Mouse (Mus musculus): ENCODE data around the gene Hoxd4.

The Hoxd4 gene

DNA sequence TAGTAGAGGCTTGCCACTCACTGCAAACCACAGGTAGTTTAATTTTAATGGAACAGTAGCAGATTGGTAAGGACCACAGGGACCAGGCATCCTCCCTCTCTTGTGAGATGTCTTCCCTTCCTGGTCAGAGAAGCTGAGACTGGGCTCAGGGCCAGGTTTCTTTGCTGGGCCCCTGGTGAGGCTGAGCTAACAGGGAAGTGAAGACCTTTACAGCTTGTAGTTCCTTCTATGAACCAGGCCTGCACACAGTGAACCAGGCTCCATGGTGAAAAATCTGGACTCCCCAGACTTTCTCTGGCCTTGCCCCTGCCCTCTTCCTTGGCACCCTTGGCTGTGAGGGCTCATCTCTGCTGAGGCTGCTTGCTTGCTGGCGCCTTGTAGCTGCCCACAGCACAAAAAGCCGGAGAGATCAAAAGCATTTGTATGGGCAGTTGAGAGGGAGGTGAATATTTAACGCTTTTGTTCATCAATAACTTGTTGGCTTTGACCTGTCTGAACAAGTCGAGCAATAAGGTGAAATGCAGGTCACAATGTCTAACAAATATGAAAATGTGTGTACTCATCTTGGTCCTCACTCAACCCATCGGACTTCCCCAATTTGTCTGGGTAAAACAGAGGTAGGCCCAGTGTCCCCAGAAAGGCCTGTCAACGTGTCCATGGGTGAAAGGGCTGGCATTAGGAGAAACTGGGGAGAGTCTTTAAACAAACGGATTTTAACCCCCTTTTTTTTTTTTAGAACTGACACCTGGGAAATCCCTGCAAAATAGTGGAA, 12.7 kb downstream of the Hoxd4 start:
- in situ Hi-C loops (cut with MboI, MseI): no loop called here

DNA sequence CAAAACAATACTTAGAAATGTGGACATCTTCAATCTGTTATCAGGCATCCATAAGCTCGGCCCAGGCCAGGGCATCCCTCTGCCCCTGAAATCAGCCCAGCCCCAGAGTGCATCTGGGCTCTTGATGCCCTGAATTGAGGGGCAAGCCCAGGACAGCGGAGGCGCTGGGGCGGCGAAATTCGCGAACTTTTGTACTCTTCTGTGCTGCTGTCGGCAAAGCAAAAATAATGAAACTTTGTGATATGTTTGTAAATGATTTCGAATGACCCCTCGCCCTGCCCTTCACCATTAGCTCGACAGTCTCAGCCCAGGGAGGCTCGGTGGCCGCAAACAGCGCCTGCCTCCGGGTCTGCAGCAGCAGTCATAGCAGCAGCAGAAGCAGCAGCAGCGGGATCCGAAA, 13.4 kb downstream of the Hoxd4 start:
- in situ Hi-C loops (cut with MboI, MseI): no loop called here

DNA sequence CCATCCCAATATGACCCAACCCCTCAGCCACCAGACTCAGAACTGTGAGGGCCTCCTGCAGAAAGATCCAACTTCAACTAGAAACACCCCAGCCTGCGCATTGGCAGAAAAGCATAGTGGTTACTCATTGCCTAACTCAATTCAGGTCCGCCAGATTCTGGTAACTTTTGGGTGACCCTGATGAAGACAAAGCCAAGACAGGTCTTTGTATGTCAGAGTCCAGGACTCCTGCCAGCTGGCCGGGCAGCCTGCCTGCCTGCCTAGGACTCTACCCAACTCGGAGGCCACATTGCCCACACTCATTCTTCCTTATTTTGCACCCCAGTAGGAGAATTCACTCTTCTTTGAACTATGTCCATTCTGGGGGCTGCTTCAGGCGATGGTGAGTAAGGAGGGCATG, 14.8 kb downstream of the Hoxd4 start, which contains the start of gene Gm28230:
TSS of gene Gm28230 (plus strand) at position 178 of the 400 bp plus-strand sequence.
- in situ Hi-C loops (cut with MboI, MseI): no loop called here

DNA sequence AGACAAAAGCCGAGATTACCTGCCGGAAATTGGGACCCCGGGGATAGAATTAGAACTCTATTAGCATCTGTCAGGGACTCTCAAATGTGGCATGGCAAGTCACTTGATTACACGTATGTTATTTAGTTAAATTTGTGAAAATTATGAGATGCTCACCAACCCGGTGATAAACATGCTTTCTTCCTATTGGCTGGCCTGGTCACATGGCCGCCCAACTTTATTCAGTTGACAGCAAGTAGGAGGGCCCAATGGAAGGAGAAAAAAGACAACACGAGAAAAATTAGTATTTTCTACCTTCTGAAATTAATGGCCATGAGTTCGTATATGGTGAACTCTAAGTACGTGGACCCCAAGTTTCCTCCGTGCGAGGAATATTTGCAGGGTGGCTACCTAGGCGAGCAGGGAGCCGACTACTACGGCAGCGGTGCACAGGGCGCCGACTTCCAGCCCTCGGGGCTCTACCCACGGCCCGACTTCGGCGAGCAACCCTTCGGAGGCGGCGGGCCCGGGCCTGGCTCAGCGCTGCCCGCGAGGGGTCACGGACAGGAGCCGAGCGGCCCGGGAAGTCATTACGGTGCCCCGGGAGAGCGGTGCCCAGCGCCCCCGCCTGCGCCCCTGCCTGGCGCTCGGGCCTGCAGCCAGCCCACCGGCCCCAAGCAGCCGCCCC, 15.4 kb downstream of the Hoxd4 start:
- in situ Hi-C loops (cut with MboI, MseI): no loop called here

DNA sequence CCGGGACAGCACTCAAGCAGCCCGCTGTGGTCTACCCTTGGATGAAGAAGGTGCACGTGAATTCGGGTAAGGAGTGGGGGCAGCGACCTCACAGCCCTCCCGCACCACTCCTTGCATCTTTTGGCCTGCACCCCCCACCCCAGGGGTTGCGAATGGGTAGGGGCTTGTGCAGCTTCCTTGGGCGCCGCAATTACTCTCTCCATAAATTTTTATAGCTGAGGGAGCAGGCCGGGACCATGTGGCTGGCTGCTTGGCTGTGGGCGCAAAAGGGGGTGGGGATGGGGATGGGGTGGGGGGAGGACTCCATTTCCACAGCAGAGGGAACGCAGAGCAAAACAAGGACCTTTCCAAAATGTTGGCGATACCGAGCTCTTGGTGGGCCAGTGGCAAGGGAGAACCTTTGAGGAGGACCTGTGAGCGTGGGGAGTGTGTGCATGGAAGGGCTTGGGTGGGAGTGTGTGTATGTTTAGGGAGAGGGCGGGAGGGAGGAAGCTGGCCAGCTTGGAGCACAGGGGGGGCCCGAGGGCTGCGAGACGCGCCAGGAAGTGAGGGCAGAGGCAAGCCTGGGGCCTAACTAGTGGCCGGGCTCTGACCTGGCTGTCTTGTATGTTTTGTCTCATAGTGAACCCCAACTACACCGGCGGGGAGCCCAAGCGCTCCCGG, 16.0 kb downstream of the Hoxd4 start:
- in situ Hi-C loops (cut with MboI, MseI): no loop called here

DNA sequence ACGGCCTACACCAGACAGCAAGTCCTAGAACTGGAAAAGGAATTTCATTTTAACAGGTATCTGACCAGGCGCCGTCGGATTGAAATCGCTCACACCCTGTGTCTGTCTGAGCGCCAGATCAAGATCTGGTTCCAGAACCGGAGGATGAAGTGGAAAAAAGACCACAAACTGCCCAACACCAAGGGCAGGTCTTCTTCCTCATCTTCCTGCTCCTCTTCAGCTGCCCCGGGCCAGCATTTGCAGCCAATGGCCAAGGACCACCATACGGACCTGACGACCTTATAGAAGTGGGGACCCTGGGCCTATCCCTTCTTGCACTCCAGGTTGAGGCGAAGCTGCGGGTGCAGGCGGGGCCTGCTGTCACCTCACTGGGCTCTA, 16.6 kb downstream of the Hoxd4 start:
- in situ Hi-C loops (cut with MboI, MseI): no loop called here

- in situ Hi-C loops (cut with MboI, MseI): no loop called here
Measured at GRCm38 (mm10) chr2:74730331-74730730, 18.6 kb downstream of the Hoxd4 start.

DNA sequence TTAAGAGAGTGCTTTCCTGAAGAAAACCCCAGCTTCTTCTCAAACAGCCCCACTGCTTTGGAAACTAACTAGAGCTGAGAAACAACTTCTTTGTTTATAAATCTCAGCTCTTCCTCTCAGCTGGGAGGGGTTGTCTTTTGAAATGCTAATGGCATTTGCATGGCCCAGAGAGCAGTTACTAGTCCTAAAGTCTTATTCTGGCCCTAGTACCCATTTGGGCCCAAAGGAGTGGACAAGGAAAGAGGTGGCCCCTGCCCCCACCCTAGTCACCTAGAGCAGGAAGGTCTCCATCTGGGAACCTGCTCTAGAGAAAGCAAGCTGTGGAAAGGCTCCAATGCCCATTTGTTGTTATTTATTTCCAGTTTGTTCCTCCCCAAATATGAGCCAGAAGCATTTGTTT, 19.3 kb downstream of the Hoxd4 start:
- in situ Hi-C loops (cut with MboI, MseI): no loop called here

- in situ Hi-C loops (cut with MboI, MseI): no loop called here
Measured at GRCm38 (mm10) chr2:74731799-74732512, 20.2 kb downstream of the Hoxd4 start.

DNA sequence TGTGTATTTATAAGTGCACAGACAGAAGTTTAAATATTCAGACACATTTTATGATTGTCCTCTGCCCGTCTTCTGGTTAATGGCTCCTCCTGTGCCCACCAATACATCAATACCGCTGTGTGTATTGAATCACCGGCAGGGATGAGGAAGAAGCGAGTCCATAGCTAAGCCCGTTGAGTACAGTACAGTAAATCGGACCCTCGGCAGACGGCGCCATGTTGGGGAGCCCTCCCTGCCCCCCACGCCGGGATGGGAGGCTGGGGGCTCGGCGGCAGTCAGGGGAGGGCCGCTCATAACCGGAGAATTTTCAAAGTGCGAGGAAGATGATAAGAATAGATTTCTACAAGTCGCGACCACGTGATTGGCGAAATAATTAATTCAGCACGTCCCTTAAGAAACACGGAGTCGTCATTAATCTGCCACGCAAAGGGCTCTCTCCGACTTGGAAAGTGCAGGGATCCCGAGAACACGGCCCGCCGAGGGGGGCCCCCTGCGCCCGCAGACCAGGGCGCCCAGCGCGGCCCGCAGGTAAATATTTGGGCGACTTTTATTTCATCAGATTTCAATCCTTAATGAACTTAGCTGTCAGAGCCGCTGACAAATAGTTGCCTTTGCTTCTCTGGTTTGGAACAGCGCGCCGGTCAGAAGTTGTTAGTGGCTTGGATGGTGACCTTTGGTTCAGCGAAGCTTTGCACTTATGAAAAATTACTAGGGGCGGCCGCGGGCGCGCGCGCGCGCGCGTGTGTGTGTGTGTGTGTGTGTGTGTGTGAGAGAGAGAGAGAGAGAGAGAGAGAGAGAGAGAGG, 21.0 kb downstream of the Hoxd4 start:
- in situ Hi-C loops (cut with MboI, MseI): no loop called here

GRCm38 (mm10) chr2:74733317-74733661, 21.6 kb downstream of the Hoxd4 start:
- in situ Hi-C loops (cut with MboI, MseI): no loop called here

GRCm38 (mm10) chr2:74733765-74734164, 22.0 kb downstream of the Hoxd4 start:
- in situ Hi-C loops (cut with MboI, MseI): no loop called here

DNA sequence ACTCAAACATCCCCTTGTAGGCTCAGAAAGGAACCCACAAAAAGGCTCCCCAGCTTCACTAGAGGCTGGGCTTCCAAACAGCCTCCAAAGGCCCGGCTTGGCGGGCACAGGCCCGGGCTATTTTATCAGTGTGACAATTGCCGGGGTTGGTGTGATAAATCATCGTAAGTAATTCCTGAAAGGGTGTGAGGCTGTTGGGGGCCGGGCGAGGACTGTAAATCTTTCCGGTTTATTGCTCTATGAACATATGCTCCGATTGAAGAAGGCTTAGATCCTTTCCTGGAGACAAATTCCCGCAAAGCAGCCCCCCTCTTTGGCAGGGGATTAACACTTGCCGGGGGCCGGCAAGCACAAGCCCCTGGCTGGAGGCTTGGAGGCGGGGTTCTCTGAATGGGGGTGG, 22.7 kb downstream of the Hoxd4 start:
- in situ Hi-C loops (cut with MboI, MseI): no loop called here

- in situ Hi-C loops (cut with MboI, MseI): loop anchor here (5.0 kb wide), 1 partner anchor 97 kb away; no protein-coding TSS in a partner anchor
Measured at GRCm38 (mm10) chr2:74734996-74735811, 23.5 kb downstream of the Hoxd4 start.

GRCm38 (mm10) chr2:74735851-74736687, 24.3 kb downstream of the Hoxd4 start:
- in situ Hi-C loops (cut with MboI, MseI): loop anchor here (5.0 kb wide), 1 partner anchor 96 kb away; no protein-coding TSS in a partner anchor

DNA sequence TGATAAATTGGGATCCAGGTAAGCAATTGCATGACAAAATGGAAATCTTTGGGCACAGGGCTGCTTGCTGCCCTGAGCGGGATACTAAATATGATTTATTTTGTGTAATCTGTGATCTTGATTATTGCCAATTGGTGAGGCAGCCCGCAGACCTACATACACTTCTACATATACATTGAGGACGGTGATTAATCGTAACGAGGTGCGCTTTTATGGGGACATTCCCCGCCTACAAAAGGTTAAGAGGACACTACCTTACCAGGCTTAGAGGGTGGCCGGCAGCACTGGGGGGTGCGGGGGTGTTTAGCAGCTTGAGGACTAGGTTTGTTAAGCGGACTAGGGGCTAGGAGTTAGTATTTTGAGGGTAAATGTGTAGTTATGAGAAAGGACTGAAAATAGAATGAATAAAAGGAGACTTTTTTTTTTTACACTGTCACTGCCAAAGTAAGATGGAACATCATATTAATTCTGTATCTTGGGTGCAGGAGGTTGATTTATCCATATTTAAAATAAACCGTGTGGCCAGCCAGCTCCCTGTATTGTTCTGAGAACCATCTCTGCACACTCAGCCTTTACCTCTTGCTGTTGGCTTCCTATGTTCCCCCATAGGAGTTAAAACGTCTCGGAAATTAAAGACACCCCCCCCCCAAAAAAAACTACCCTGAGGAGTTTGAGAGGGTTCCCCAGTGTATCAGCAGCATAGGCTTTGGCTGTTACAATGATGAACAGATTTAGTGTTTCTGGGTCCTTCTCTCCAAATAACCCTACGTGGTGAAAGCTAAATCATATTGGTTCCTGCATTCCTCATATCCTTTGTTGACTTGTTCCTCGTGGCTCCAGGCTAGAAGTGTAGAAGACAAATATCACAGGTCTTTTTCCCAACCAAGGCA, 25.2 kb downstream of the Hoxd4 start:
- in situ Hi-C loops (cut with MboI, MseI): loop anchor here (5.0 kb wide), 1 partner anchor 95 kb away; no protein-coding TSS in a partner anchor

DNA sequence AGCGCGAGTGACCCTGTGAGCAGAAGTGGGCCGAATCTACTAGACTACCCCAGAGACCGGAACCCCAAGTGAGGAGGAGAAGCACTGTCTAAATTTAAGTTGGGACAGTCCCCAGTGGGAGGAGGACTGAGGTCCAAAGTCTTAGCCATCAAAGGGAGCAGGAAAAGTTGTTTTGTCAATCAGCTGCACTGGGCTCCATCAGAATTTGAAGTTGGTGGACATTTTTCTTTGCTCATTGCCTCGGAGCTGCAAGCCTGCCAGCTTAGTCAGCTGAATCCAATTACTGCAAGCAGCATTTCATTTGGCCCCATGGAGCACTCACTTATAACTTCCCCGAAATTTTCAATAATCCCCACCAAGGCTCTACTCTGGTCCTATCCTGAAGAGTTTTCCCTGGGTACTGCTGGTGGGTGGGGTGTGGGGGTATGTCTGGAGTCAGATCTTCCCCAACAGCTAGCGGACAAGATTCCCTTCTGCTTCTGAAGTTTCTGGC, 25.9 kb downstream of the Hoxd4 start:
- in situ Hi-C loops (cut with MboI, MseI): loop anchor here (5.0 kb wide), 1 partner anchor 95 kb away; no protein-coding TSS in a partner anchor
